Mouse (Mus musculus) C2C12 (cell line): Measurements from ENCODE around the gene Dnah8. TPM values are rescaled to one million over a fixed set of nuclear protein-coding genes. Genes with fewer than 3 reads are reported as not detected.

Experiments used
- H3K27me3 ChIP-seq: one replicate; pipeline ENCODE4 v1.6.1; 2011; ENCODE audit not compliant: control insufficient read depth, insufficient read depth, insufficient read length
- H3K36me3 ChIP-seq: one replicate; pipeline ENCODE4 v1.6.1; 2011; ENCODE audit not compliant: control insufficient read depth, insufficient read depth
- H3K4me3 ChIP-seq: one replicate; pipeline ENCODE4 v1.5.1; 2011; ENCODE audit warnings: mild to moderate bottlenecking, control low read depth; ENCODE audit not compliant: poor library complexity, insufficient read depth, severe bottlenecking
- H3K79me2 ChIP-seq: one replicate; pipeline ENCODE4 v1.6.1; 2011; ENCODE audit not compliant: control insufficient read depth, insufficient read depth
- H3K79me3 ChIP-seq: one replicate; pipeline ENCODE4 v1.6.1; 2011; ENCODE audit warnings: low read depth, control low read depth
- H3ac ChIP-seq: one replicate; pipeline ENCODE3; 2011; ENCODE audit warnings: low read depth; ENCODE audit not compliant: control insufficient read depth, insufficient read length
- CEBPB ChIP-seq: IDR thresholded peaks from one replicate; pipeline ENCODE4 v1.6.1; 2011; ENCODE audit warnings: low read depth, mild to moderate bottlenecking, control low read depth, moderate library complexity
- CTCF ChIP-seq: IDR thresholded peaks from one replicate; pipeline ENCODE4 v1.5.1; 2011; ENCODE audit not compliant: control insufficient read depth, insufficient read depth, insufficient read length
- FOSL1 ChIP-seq: IDR thresholded peaks from one replicate; pipeline ENCODE4 v1.8.0; 2011; ENCODE audit warnings: mild to moderate bottlenecking, low read length; ENCODE audit not compliant: poor library complexity, insufficient read depth, severe bottlenecking
- MAX ChIP-seq: IDR thresholded peaks from one replicate; pipeline ENCODE4 v1.6.1; 2011; ENCODE audit warnings: mild to moderate bottlenecking, control low read depth
- MYOD1 ChIP-seq: IDR thresholded peaks from one replicate; pipeline ENCODE4 v1.6.1; 2011; ENCODE audit warnings: low read depth; ENCODE audit not compliant: control insufficient read depth, insufficient read length
- MYOG ChIP-seq: IDR thresholded peaks from one replicate; pipeline ENCODE4 v1.6.1; 2011; ENCODE audit not compliant: control insufficient read depth, insufficient read length; ENCODE audit errors: extremely low read depth
- USF1 ChIP-seq: IDR thresholded peaks from one replicate; pipeline ENCODE4 v1.6.1; 2011; ENCODE audit warnings: low read depth, mild to moderate bottlenecking, control low read depth, moderate library complexity
- polyA plus RNA-seq: library from polyadenylated mRNA; unstranded; fragments of >200 nt; fragmentation: generic; extraction: Trizol; gene quantifications from one replicate; pipeline ENCODE4 v1.2.1, GENCODE M21; 2012; ENCODE audit warnings: missing spikeins

Dnah8 gene
- polyA plus RNA-seq, 1 experiment, result 0.32 TPM

- Histone ChIP-seq H3K36me3 (no peaks in the 10 kb centered on the region), H3K27me3 (peaks cover 23% of the 10 kb centered on the region)
Observed at GRCm38 (mm10) chr17:30694281-30694680, 70.1 kb downstream of the Dnah8 start.

GRCm38 (mm10) chr17:30714732-30715131 is 90.6 kb downstream of the Dnah8 start:
- no peaks in the 10 kb centered on the region for H3K36me3 ChIP-seq
- TF ChIP-seq CTCF (no peak), USF1 (no peak)
- H3K4me3 ChIP-seq, result no peak overlapping the region
- H3K79me2 ChIP-seq, result no peaks in the 10 kb centered on the region
- no peak overlapping the region for H3ac ChIP-seq
- H3K79me3 ChIP-seq, result no peaks in the 10 kb centered on the region
- peaks cover 8% of the 10 kb centered on the region for H3K27me3 ChIP-seq

More at GRCm38 (mm10) chr17:30694281-30694680, 70.1 kb downstream of the Dnah8 start:
- H3ac ChIP-seq, result no peak overlapping the region
- H3K4me3 ChIP-seq, result no peak overlapping the region
- no peak for TF ChIP-seq MAX
- TF ChIP-seq FOSL1, result no peak
- no peak for TF ChIP-seq CEBPB
- no peak for TF ChIP-seq MYOG
- no peak for TF ChIP-seq MYOD1
- TF ChIP-seq CTCF, result no peak
- TF ChIP-seq USF1, result no peak
- no peaks in the 10 kb centered on the region for H3K79me2 ChIP-seq
- no peaks in the 10 kb centered on the region for H3K79me3 ChIP-seq

GRCm38 (mm10) chr17:30718197-30718596 is 94.0 kb downstream of the Dnah8 start:
- no peaks in the 10 kb centered on the region for H3K36me3 ChIP-seq
- no peak overlapping the region for H3ac ChIP-seq
- no peaks in the 10 kb centered on the region for H3K79me2 ChIP-seq
- H3K27me3 ChIP-seq, result no peaks in the 10 kb centered on the region
- TF ChIP-seq CTCF (no peak), MAX (no peak), FOSL1 (no peak), MYOG (no peak), MYOD1 (no peak), CEBPB (no peak), USF1 (no peak)
- no peaks in the 10 kb centered on the region for H3K79me3 ChIP-seq
- H3K4me3 ChIP-seq, result no peak overlapping the region

GRCm38 (mm10) chr17:30719031-30719430 is 94.9 kb downstream of the Dnah8 start:
- H3ac ChIP-seq, result no peak overlapping the region
- no peaks in the 10 kb centered on the region for H3K27me3 ChIP-seq
- no peaks in the 10 kb centered on the region for H3K36me3 ChIP-seq
- H3K79me2 ChIP-seq, result no peaks in the 10 kb centered on the region
- H3K79me3 ChIP-seq, result no peaks in the 10 kb centered on the region
- no peak for TF ChIP-seq FOSL1
- no peak for TF ChIP-seq MYOD1
- TF ChIP-seq MAX, result no peak
- no peak for TF ChIP-seq MYOG
- no peak for TF ChIP-seq USF1
- no peak for TF ChIP-seq CTCF
- TF ChIP-seq CEBPB, result no peak
- no peak overlapping the region for H3K4me3 ChIP-seq

- H3K27me3 ChIP-seq, result peaks cover 10% of the 10 kb centered on the region
- H3K4me3 ChIP-seq, result no peak overlapping the region
- TF ChIP-seq CTCF (no peak), FOSL1 (no peak), USF1 (no peak), MYOD1 (no peak)
- no peaks in the 10 kb centered on the region for H3K36me3 ChIP-seq
- H3K79me2 ChIP-seq, result no peaks in the 10 kb centered on the region
- no peak overlapping the region for H3ac ChIP-seq
- H3K79me3 ChIP-seq, result no peaks in the 10 kb centered on the region
Observed at GRCm38 (mm10) chr17:30727788-30728187, 103.6 kb downstream of the Dnah8 start.

- Histone ChIP-seq H3ac (no peak overlapping the region), H3K4me3 (no peak overlapping the region), H3K79me3 (no peaks in the 10 kb centered on the region), H3K79me2 (no peaks in the 10 kb centered on the region), H3K27me3 (peaks cover 7% of the 10 kb centered on the region), H3K36me3 (no peaks in the 10 kb centered on the region)
- TF ChIP-seq CTCF, result no peak
- no peak for TF ChIP-seq USF1
- TF ChIP-seq MYOG, result no peak
- no peak for TF ChIP-seq MYOD1
- no peak for TF ChIP-seq MAX
- no peak for TF ChIP-seq FOSL1
- no peak for TF ChIP-seq CEBPB
Observed at GRCm38 (mm10) chr17:30732736-30733135, 108.6 kb downstream of the Dnah8 start.
